Mouse (Mus musculus) heart, adult 8-10 months (tissue): ENCODE measurements around the gene Il17ra. TPM values are rescaled to one million over a fixed set of nuclear protein-coding genes. Genes with fewer than 3 reads are reported as not detected.

ENCODE experiments used
- DNase-seq: peaks from one replicate; pipeline ENCODE4 v3.0.0; 2022; ENCODE audit warnings: low spot score
- total RNA-seq, 4 experiments: library from RNA; stranded (reverse); gene quantifications; 2 replicates each; pipeline ENCODE4 v1.2.4; 2022

The Il17ra gene
- total RNA-seq, 4 experiments from 2014 or later: 2.4 to 5.1 (median 3.0) TPM

- no peak for DNase-seq
These were observed 9.0 kb downstream of the Il17ra start for GRCm38 (mm10) chr6:120471991-120472441.

- DNase-seq: no peak
These were observed 9.6 kb downstream of the Il17ra start for GRCm38 (mm10) chr6:120472455-120473140.

DNA sequence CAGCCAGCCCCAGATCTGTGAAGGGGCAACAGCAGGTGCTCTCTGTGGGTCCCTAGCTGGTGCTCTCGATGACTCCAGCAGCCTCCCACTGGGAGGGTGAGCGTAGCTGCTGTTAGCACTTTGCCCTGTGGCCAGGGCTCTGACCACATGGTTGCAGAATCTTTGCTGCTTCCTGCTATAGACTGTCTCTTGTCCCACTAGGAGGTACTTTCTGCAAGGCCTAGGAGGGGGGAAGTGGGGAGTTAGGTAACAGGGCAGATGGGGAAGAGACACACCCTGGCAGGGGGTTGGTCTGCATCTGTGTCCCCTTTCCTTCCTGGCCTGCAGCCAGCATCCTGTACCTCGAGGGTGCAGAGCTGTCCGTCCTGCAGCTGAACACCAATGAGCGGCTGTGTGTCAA lies 10.4 kb downstream of the Il17ra start:
- DNase-seq: no peak

DNA sequence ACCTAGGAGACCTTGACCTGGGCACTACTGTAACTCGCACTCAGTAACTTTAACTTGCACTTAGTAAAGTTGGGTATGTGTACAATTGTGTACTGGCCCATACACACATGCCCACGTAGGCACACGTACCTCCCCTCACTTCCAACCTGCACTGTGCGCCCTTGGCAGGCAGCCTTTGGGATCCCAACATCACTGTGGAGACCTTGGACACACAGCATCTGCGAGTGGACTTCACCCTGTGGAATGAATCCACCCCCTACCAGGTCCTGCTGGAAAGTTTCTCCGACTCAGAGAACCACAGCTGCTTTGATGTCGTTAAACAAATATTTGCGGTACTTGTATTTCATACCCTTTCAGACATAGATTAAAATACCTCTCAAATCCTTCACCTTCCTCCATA lies 12.2 kb downstream of the Il17ra start:
- no peak for DNase-seq

DNA sequence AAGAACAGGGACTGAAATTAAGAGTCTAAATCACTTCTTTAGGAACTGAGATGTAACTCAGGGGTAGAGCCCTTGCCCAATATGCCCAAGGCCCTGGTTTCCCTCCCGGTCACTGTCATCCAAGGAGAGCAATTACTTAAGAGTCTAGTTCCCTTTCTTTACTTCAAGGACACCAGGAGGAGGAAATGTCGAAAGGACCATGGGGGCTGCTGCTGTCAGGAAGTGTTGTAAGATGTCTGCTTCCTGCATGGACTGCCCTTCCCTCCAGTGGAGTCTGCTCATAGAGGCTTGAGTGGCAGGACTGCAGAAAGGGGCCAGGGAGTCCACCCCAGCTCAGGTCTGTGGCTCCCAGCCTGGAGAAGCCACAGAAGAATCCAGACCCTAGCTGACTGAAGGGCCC lies 16.3 kb downstream of the Il17ra start:
- no peak for DNase-seq

DNA sequence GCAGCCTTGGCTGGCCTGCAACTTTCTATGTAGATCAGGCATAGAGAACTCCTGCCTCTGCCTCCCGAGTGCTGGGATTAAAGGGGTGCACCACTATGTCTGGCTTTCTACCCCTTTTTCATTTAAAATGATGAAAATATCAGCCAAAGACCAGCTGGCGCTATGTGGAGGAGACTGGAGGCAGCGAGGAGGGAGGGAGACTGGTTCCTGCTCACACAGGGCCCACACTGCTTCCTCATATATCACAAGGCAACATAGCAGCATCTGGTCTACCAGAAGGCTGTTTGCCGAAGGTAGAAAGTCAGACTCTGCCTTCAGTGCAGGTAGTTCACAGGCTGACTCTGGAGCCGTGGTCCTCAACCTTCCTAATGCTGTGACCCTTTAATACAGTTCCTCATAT lies 17.3 kb downstream of the Il17ra start:
- no peak for DNase-seq

GRCm38 (mm10) chr6:120481538-120481937 lies 18.5 kb downstream of the Il17ra start:
- no peak for DNase-seq

DNA sequence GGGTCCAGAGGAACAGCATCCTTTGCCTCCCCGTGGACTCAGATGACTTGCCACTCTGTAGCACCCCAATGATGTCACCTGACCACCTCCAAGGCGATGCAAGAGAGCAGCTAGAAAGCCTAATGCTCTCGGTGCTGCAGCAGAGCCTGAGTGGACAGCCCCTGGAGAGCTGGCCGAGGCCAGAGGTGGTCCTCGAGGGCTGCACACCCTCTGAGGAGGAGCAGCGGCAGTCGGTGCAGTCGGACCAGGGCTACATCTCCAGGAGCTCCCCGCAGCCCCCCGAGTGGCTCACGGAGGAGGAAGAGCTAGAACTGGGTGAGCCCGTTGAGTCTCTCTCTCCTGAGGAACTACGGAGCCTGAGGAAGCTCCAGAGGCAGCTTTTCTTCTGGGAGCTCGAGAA lies 19.0 kb downstream of the Il17ra start:
- no peak for DNase-seq

- no peak for DNase-seq
These were observed 19.7 kb downstream of the Il17ra start for GRCm38 (mm10) chr6:120482756-120483155.

- DNase-seq: no peak
These were observed 20.2 kb downstream of the Il17ra start for GRCm38 (mm10) chr6:120483211-120483626.

DNA sequence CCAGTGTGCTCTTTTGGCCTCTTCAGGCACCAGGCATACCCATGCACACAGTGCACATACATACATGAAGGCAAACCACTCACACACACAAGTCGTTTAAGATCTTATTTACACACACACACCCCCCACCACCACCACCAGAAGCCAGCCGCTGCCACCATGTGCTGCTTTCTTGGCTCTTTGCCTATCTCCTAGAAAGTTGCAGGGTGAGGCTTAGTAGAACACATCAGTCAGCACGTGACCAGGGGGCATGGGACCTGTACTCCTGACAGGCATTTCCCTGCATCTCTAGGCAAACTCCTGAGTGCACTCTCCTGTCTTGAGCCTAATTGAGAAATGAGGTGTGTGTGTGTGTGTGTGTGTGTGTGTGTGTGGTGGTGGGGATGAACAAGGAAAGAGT lies 22.0 kb downstream of the Il17ra start:
- no peak for DNase-seq

GRCm38 (mm10) chr6:120486051-120486510 lies 23.0 kb downstream of the Il17ra start:
- no peak for DNase-seq

DNA sequence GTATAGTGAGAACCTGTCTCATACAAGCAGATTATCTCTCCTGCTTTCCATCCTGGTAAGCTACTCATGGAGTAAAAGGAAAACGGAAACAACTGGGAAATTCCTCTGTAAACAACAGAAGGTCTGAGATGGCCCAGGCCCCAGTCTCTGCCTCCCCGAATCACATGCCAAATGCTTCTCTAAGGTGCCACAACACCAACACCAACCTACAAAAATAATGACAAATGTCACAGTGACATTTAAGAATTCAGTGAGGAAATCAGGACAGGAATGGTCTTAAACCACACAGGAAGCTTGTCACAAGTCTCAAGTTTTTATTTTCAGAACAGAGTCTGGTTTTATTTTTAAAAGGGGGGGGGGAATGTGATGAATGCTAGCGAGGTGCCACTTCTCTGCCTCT lies 25.6 kb downstream of the Il17ra start:
- no peak for DNase-seq

GRCm38 (mm10) chr6:120489461-120489860 lies 26.4 kb downstream of the Il17ra start:
- DNase-seq: no peak

DNA sequence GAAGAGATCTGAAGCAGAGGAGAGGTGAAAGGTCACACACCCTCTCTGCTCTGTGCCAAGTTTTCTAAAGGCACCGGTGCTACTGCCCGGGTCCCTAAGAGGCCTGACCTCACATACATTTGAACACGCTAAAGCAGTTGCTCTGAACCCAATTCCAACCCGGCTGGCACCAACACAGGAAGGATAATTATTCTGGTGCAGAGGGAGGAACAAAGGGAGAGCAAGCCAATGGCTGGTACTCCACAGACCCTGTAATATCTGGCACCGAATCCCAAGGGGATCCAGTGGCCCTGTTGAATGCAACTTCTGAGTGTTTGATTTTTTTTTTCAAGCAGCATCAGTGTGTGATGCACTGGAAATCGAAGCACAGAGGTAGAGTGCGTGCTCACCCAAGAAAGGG lies 28.0 kb downstream of the Il17ra start:
- no peak for DNase-seq

- no peak for DNase-seq
These were observed 28.9 kb downstream of the Il17ra start for GRCm38 (mm10) chr6:120491862-120492498.

- DNase-seq: no peak
These were observed 29.7 kb downstream of the Il17ra start for GRCm38 (mm10) chr6:120492499-120493373.

DNA sequence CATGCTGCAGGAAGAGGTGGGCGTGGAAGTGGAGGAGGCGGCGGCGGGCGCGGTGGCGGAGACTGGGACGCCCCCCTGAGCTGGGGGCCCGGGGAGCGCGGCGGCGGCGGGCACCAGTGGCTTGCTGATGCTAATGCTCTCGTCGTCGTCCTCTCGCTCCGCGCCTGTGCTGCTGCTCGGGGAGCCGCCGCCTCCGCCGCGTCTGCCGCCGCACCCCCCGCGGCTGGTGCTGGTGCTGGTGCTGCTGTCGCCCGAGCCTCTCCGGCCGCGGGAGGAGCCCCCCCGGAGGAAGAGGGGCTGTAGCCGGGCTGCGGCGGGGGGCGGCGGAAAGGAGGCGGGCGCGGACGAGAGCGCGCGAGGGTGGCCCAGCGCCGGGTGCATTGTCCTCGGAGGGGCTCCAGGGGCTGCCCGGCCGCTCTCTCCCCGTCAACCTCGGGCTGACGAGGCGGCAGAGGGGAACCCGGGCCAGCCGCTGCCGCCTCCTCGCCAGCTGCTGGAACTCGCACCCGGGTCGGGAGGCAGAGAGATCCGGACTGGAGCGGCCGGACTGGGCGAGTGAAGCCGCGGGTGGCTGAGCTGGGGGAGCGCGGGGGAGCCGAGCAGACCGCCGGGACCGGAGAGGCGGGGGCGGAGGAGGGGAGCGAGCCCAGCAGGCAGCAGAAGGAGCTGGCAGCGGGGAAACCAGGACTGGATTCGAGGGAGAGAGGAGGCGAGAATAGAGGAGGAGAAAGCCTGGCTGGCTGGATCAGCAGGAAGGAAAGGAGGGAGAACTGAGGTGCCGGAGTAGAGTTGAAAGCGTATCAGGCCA lies 30.5 kb downstream of the Il17ra start, which contains the start of gene Tmem121b:
Gene Tmem121b, minus strand, starts transcription at position 434 of the 808 bp plus-strand sequence.
- DNase-seq: no peak

- no peak for DNase-seq
These were observed 33.5 kb downstream of the Il17ra start for GRCm38 (mm10) chr6:120496544-120496943.

- DNase-seq: no peak
These were observed 41.0 kb downstream of the Il17ra start for GRCm38 (mm10) chr6:120504051-120504450.

- DNase-seq: no peak
These were observed 42.5 kb downstream of the Il17ra start for GRCm38 (mm10) chr6:120505531-120505930.
